Mouse (Mus musculus): Measurements from ENCODE around the gene Dip2b.

DNA sequence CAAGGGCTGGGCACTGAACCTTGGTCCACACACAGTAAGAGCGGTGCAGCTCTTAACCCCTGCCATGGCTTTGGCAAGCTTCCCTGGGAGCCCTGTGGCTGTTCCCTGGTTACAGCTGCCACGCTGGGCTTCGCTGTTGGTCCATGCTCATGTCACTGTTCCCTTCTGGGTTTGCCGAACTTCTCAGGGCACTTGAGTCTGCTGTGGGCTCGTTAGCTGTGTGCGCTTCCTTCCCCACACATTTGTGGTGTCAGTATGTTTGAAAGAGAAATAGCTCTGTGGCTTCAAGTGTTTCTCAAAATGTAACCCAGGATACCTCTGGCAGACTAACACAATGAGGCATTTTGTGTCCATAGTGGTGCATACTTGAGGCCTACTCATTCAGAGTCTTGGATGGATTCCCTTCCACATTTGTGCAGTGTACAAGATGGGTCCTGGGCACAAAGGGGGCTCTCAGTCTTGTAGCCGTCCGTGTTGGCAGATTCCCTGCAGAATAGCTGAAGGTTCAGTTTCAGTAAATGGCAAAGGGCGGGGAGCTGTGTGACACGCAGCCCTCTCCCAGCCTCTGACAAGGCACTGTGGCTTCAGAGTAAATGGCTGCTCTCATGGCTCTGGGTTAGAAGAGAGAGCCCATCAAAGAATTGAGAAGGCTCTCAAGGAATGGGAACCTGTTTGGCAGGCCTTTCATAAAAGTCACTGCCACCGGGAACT, 104.8 kb downstream of the Dip2b start:
- no peak for TF ChIP-seq CTCF (IDR thresholded peaks at IDR 0.05; ENCODE audit: low read depth)
- TF ChIP-seq EP300 (IDR thresholded peaks at IDR 0.05; ENCODE audit: low read depth), result no peak
